ENCODE assay signal across 17 mouse cellular contexts in genomic region chr2:6357306-6357705, GRCm38 (mm10).
"Had no signal": no experiment of that assay in that cellular context is flagged by ENCODE, and none has a peak within 500 bp of the region (broad histone marks: within the 10 kb centered on the region; RNA-seq: fewer than 3 reads in every experiment).

No protein-coding gene starts in this region.

- DNase-seq: left cerebral cortex, postnatal 4 days; liver; liver, embryonic 13.5 days; liver, postnatal 0 days; lung, adult 18-20 months; lung, adult 2 months; lung, embryonic 14.5 days; lung, postnatal 10 days; lung, postnatal 14 days; lung, postnatal 36 days; lung, postnatal 4 days; midbrain, embryonic 14.5 days had no signal

- ATAC-seq: liver, embryonic 12.5 days; liver, postnatal 0 days; lung, postnatal 0 days; midbrain, embryonic 13.5 days; midbrain, embryonic 15.5 days; midbrain, embryonic 16.5 days had no signal
